Mouse (Mus musculus) stomach, postnatal 0 days (tissue): ENCODE measurements at regions not wholly inside any gene's neighbourhood (a gene's known extent, or its start where the extent isn't known, plus 50 kb on each side); places are given as distances from the start of the nearest gene placed in this dataset.

Experiments used
- CTCF ChIP-seq: IDR thresholded peaks from 2 replicates; pipeline ENCODE4 v1.5.1; 2016; ENCODE audit warnings: antibody characterized with exemption, low read depth, mild to moderate bottlenecking, moderate library complexity
- EP300 ChIP-seq: optimal IDR thresholded peaks from 2 replicates; pipeline ENCODE3; 2016; ENCODE audit warnings: antibody characterized with exemption

DNA sequence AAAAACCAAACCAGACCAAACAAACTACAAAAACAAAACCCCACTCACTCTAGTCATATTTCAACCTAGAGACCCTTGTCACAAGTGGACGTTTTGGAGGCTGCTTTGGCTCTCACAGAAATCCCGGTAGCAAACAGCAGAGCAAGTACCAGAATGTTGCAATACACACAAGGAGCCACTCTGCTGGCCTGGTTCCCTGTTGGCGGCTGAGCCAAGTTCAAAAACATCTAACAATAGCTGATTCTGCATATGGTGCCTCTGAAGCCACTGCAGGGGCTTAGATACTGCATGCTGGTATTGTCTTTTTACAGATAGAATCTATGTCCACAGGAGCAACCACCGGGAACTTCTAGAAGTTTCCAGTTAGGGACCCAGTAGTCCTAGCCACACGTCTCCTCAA is 159.6 kb upstream of the Map1b start:
- TF ChIP-seq CTCF, result no peak
- no peak for TF ChIP-seq EP300
